Mouse (Mus musculus) liver, embryonic 16.5 days (tissue): ENCODE measurements around the gene Timm13. TPM values are rescaled to one million over a fixed set of nuclear protein-coding genes. Genes with fewer than 3 reads are reported as not detected.

Experiments used
- ATAC-seq: fragments of 200-750 bp; cut with Nextera tagmentation; 2 replicates; pipeline ENCODE4 v1.8.0; 2017; ENCODE audit warnings: low read depth, mild to moderate bottlenecking, moderate number of reproducible peaks, moderate library complexity
- H3K27ac ChIP-seq: fragments of 300-500 bp; sonication (generic); 2 replicates; pipeline ENCODE4 v1.5.1; 2014; ENCODE audit warnings: mild to moderate bottlenecking, low read length
- H3K27me3 ChIP-seq: fragments of 300-500 bp; sonication (generic); 2 replicates; pipeline ENCODE4 v1.6.1; 2014; ENCODE audit warnings: low read depth, low read length, mixed read lengths; ENCODE audit not compliant: control insufficient read depth, insufficient read depth
- H3K36me3 ChIP-seq: fragments of 300-500 bp; sonication (generic); 2 replicates; pipeline ENCODE4 v1.6.1; 2014; ENCODE audit warnings: mild to moderate bottlenecking; ENCODE audit not compliant: control insufficient read depth, insufficient read depth
- H3K4me1 ChIP-seq: fragments of 300-500 bp; sonication (generic); 2 replicates; pipeline ENCODE4 v1.6.1; 2014; ENCODE audit warnings: low read depth, low read length, mixed read lengths; ENCODE audit not compliant: control insufficient read depth
- H3K4me2 ChIP-seq: fragments of 300-500 bp; sonication (generic); 2 replicates; pipeline ENCODE4 v1.6.1; 2014; ENCODE audit warnings: low read depth, low read length, mixed read lengths
- H3K4me3 ChIP-seq: fragments of 300-500 bp; sonication (generic); 2 replicates; pipeline ENCODE4 v1.5.1; 2014; ENCODE audit warnings: low read depth, mild to moderate bottlenecking, low read length
- H3K9ac ChIP-seq: fragments of 300-500 bp; sonication (generic); 2 replicates; pipeline ENCODE4 v1.6.1; 2014; ENCODE audit warnings: low read depth, low read length
- H3K9me3 ChIP-seq: fragments of 300-500 bp; sonication (generic); replicated peaks from 2 replicates; pipeline ENCODE4 v1.6.1; 2016; ENCODE audit warnings: low read length; ENCODE audit not compliant: control insufficient read depth
- WGBS: fragments of 180-500 bp; shearing (Covaris S2); extraction: QIAGEN DNeasy Blood & Tissue Kit; methylation state at CpG from one replicate; pipeline ENCODE4 v1.1.7; 2014; ENCODE audit not compliant: insufficient replicate concordance; 5-methylcytosine and 5-hydroxymethylcytosine counted together
- polyA plus RNA-seq: library from polyadenylated mRNA; unstranded; fragments of >200 nt; fragmentation: Nextera tagmentation; extraction: Ambion mirVana; gene quantifications from 2 replicates; pipeline ENCODE4 v1.2.1, GENCODE M21; 2015

Gene Timm13
- polyA plus RNA-seq, 1 experiment from 2014 or later = 151 TPM

DNA sequence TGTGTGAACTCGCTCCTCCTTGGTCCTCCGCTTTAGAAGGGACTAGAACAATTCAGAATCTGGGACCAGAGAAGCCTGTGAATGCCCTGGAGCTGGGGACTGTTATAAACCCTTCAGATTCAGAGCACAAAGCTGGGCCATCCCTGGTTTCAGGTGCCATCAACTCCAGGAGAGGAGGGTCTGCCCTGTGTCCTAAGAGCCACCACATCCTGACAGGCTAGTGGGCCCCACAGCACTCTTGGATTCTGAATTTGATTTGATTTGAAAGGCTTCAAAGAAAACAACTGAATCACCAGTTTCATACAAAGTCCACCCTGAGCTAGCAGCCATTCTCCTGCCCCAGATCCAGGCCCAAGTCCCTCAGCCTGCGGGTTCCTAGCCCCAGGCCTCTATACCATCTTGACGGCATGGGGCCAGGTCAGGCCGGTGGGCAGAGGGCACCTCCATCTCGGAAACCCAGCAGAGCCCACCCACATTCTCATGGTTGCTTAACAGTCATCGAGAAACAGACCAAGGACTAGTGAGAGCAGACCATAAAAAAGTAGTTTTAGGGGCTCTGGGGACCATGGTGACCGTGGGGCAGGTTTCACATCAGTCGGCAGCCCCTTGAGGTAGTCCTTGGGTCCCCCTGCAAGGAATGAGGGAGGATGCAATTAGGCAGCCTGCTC is 1.6 kb upstream of the Timm13 start:
- Histone ChIP-seq H3K9ac (no peak overlapping the region), H3K36me3 (peaks cover 7% of the 10 kb centered on the region), H3K9me3 (no peaks in the 10 kb centered on the region), H3K27me3 (no peaks in the 10 kb centered on the region), H3K27ac (no peak overlapping the region), H3K4me3 (no peak overlapping the region), H3K4me1 (peaks cover 17% of the 10 kb centered on the region), H3K4me2 (no peak overlapping the region)
- WGBS = 83% methylated on average over 9 of the region's 9 CpGs
- no peak for ATAC-seq

DNA sequence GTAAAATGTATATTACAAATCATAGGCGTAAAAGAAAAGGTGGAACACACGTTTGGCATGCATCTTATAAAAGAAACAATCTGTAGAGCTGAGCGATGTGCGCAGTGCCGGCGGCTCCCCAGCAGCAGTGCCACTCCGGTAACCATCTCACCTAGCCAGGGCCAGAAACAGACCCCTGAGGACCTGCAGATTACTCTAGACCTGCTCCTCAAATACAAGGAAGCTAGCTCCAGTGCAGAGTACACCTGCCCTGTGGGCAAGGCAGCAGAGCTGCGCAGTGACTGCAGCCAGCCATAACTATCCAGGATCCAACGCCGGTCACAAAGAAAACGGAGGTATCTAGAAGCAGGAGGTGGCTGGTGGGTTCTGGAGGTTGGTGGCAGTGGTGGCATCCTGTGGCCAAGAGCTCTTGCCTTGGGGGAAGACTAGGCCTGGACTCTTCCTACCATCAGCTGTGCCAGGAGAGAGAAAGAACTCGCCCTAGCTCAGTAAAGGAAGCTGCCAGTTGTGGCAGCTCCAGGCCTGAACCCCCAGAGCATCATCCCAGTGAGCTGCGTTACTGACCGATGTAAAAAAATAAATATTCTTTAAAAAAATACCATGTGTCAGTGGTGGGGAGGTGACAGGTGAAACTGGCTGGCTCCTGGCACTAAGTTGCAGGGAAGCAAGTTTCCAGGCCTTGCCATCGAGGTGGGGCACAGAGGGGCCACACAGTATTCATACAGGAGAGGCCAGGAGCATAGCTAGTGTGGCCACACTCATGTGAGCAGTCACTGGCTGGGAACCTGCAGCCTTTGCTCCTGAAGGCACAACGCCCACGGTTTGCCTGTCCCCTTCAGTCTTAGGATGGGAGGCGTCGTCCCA is 872 bp upstream of the Timm13 start:
- peak overlapping the region; percentile 64 for H3K4me2 ChIP-seq
- peaks cover 17% of the 10 kb centered on the region for H3K4me1 ChIP-seq
- H3K9ac ChIP-seq = peak overlapping the region; percentile 29; the same call in 1 of the 2 replicates
- peaks cover 7% of the 10 kb centered on the region for H3K36me3 ChIP-seq
- ATAC-seq = no peak
- WGBS = 86% methylated on average over 19 of the region's 19 CpGs
- peak overlapping the region; percentile 82 for H3K4me3 ChIP-seq
- H3K27ac ChIP-seq = peak overlapping the region; percentile 16; the same call in 1 of the 2 replicates
- H3K9me3 ChIP-seq = no peaks in the 10 kb centered on the region
- H3K27me3 ChIP-seq = no peaks in the 10 kb centered on the region

DNA sequence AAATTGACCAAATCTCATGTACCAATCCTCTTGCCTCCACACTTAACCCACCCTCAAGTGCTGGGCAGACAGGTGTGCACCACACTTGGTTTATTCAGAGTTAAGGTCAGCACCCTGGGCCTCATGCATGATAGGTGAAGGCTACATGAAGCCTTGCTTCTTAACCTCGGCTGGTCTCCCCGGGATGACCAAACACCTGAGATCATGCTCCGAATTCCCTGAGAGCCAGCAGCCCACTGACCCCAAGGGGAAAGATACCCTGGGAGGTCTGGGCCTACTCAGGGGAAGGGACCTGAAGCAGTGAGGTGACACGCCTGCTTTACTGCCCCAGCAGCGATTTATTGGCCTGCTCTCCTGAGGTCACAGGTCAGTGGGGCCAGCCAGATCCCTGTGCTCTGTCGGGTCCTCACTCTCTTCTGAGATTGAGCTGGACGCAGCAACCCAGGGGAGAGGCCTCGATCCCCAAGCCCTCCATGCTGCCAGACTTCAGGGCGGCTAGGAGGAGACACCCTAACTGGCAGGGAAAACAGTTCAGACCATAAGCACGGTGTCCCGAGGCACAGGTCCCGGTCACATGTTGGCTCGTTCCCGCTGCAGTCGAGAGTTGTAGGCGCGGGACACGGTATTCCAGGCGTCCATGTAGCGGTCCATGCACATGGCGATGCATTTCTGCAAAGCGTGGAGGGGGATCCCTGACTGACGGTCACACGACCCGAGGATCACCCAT is 1.0 kb downstream of the Timm13 start:
- peak overlapping the region; percentile 78 for H3K9ac ChIP-seq
- no peaks in the 10 kb centered on the region for H3K9me3 ChIP-seq
- 11% methylated on average over 25 of the region's 25 CpGs for WGBS
- H3K27ac ChIP-seq = no peak overlapping the region
- no peaks in the 10 kb centered on the region for H3K27me3 ChIP-seq
- H3K36me3 ChIP-seq = peaks cover 6% of the 10 kb centered on the region
- H3K4me3 ChIP-seq = peak overlapping the region; percentile 82
- H3K4me2 ChIP-seq = peak overlapping the region; percentile 97
- peaks cover 17% of the 10 kb centered on the region for H3K4me1 ChIP-seq
- no peak for ATAC-seq

DNA sequence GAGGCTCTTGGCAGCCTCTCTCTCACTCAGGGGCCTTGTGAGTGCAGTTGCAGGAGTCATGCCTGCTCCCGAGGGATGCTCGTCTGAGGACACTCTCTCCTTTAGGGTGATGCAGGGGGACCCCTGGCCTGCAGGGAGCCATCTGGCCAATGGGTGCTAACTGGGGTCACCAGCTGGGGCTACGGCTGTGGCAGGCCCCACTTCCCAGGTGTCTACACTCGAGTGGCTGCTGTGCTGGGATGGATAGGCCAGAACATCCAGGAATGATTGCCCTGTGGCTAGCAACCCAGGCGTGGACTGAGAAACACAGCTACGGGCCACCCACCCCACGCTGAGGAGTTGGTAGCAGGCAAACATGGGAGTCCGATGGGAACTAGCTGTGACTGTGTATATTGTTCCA is 1.7 kb downstream of the Timm13 start:
- ATAC-seq = no peak
- Histone ChIP-seq H3K9ac (peak overlapping the region; percentile 78; the same call in 1 of the 2 replicates), H3K4me2 (peak overlapping the region; percentile 97; the same call in 1 of the 2 replicates), H3K27me3 (no peaks in the 10 kb centered on the region), H3K9me3 (no peaks in the 10 kb centered on the region), H3K36me3 (peaks cover 2% of the 10 kb centered on the region; the same call in 1 of the 2 replicates), H3K4me1 (peaks cover 17% of the 10 kb centered on the region), H3K4me3 (no peak overlapping the region), H3K27ac (no peak overlapping the region)
- 80% methylated on average over 8 of the region's 8 CpGs for WGBS

DNA sequence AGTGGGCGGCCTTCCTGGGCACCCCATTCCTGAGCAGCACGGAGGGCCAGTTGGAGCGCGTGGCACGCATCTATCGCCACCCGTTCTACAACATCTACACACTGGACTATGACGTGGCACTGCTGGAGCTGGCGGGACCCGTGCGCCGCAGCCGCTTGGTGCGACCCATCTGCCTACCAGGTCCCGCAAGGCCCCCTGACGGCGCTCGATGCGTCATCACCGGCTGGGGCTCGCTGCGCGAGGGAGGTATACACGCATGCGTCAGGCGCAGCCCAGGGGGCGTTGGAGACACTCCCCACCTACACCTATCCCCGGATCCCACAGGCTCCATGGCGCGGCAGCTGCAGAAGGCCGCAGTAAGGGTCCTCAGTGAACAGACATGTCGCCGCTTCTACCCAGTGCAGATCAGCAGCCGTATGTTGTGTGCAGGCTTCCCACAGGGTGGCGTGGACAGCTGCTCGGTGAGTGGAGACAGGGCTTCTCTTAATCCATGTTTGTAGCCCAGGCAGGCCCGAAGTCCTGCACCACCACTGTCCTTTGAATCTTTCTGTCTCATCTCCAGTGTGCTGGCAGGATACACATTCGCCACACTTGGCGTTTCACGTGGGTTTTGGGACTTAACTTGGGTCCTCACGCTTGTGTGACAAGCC is 2.8 kb downstream of the Timm13 start:
- ATAC-seq = no peak
- Histone ChIP-seq H3K27me3 (no peaks in the 10 kb centered on the region), H3K27ac (no peak overlapping the region), H3K9ac (no peak overlapping the region), H3K4me2 (no peak overlapping the region), H3K4me3 (no peak overlapping the region), H3K36me3 (peaks cover 2% of the 10 kb centered on the region; the same call in 1 of the 2 replicates), H3K9me3 (no peaks in the 10 kb centered on the region), H3K4me1 (peaks cover 17% of the 10 kb centered on the region)
- 50% methylated on average over 41 of the region's 41 CpGs for WGBS

DNA sequence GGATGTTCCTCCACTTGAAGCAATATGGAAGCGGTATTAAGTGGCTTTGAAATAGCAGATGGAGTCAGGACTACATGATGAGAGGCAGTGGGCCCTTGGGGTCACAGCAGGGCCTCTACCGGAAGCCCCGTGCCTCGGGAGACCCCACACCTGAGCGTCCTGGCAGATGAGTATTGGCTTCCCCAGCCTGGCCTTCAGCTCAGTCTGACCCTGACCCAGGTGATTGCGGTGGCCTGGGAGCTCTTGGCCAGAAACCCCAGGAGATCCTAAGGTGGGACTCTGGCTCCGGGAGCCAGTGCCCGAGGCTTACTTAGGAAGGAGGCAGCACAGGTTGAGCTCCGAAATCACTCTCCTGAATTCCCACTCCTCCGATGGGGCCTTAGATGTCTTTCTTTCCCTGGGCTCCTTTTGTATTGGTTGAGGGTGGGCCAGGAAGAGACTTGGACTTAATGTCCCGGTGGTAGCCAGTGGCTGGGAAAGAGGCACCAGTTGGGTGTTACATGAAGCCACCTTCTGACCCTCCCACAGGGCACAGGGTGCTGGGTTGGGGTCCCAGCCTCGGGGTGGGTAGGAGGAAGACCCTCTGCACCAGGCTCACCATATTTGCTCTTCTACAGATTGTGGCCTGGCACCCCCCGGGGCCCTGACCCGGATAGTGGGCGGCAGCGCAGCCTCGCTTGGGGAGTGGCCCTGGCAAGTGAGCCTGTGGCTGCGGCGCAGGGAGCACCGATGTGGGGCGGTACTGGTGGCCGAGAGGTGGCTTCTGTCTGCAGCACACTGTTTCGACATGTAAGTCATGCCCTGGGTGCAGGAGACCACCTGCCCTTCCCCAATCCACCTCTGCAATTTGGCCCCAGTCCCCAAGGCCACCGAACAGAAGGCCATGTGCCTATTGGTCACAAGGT is 3.9 kb downstream of the Timm13 start:
- no peaks in the 10 kb centered on the region for H3K27me3 ChIP-seq
- H3K9me3 ChIP-seq = no peaks in the 10 kb centered on the region
- no peak overlapping the region for H3K27ac ChIP-seq
- ATAC-seq = no peak
- H3K4me1 ChIP-seq = peaks cover 17% of the 10 kb centered on the region
- no peak overlapping the region for H3K4me3 ChIP-seq
- H3K4me2 ChIP-seq = no peak overlapping the region
- 70% methylated on average over 24 of the region's 24 CpGs for WGBS
- no peak overlapping the region for H3K9ac ChIP-seq
- peaks cover 2% of the 10 kb centered on the region; the same call in 1 of the 2 replicates for H3K36me3 ChIP-seq

DNA sequence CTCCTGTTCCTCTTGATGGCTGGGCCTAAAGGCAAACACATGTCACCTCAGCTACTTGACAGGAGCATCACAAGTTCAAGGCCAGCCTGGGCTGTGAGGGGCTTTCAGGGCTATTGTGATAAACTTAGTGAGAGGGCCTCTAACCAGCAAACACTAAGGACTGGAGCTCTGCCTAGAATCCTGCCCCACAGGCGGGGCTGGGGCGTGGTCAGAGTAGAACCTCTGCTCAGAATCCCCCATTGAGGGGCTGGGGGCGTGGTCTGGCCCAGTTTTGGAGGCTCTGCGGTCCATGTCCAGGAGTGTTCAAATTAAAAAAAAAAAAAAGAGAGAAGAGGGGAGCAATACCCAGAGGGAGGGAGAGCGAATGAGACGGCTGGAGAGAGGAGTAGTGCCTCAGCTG is 5.1 kb downstream of the Timm13 start:
- peaks cover 13% of the 10 kb centered on the region for H3K4me1 ChIP-seq
- WGBS = 61% methylated on average over 6 of the region's 6 CpGs
- H3K36me3 ChIP-seq = peaks cover 2% of the 10 kb centered on the region; the same call in 1 of the 2 replicates

DNA sequence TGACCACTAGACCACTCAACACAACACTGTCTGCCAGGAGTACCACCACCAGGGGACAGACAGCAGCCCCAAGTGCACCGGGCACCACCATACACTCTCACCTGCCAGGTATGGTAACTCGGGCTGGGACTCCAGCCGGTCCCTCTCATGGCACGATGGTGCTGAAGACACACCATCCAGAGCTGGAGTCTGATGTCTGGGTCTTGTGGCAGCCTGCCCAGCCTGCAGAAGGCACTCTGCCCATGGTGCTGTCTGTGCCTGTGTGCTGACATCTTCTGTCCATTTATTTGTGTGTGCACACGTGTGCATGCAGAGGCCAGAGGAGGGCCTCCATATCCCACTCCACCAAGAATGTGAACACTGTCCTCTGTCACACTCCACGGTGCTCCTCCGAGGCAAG is 5.7 kb downstream of the Timm13 start:
- Histone ChIP-seq H3K4me3 (no peak overlapping the region), H3K27me3 (peaks cover 2% of the 10 kb centered on the region; the same call in 1 of the 2 replicates), H3K4me1 (peaks cover 13% of the 10 kb centered on the region), H3K4me2 (no peak overlapping the region), H3K27ac (no peak overlapping the region), H3K9me3 (no peaks in the 10 kb centered on the region), H3K36me3 (peaks cover 2% of the 10 kb centered on the region; the same call in 1 of the 2 replicates), H3K9ac (no peak overlapping the region)
- ATAC-seq = no peak
- WGBS = 68% methylated on average over 7 of the region's 7 CpGs

More for the DNA sequence above, 5.1 kb downstream of the Timm13 start:
- no peaks in the 10 kb centered on the region for H3K27me3 ChIP-seq
- H3K9me3 ChIP-seq = no peaks in the 10 kb centered on the region
- no peak overlapping the region for H3K4me2 ChIP-seq
- H3K9ac ChIP-seq = no peak overlapping the region
- no peak overlapping the region for H3K27ac ChIP-seq
- H3K4me3 ChIP-seq = no peak overlapping the region
- ATAC-seq = no peak
